In genomic region chr1:130761597-130761996, GRCm38 (mm10) we compare ENCODE assay signal across 16 mouse cellular contexts. TPM values are rescaled to one million over a fixed set of nuclear protein-coding genes. Genes with fewer than 3 reads are reported as not detected.
"Had no signal": no experiment of that assay in that cellular context is flagged by ENCODE, and none has a peak within 500 bp of the region (broad histone marks: within the 10 kb centered on the region; RNA-seq: fewer than 3 reads in every experiment).

No protein-coding gene starts in this region.

- H3K36me3 ChIP-seq: limb, embryonic 12.5 days; liver, embryonic 12.5 days; midbrain, embryonic 13.5 days; neural tube, embryonic 15.5 days had no signal

- H3K9ac ChIP-seq: limb, embryonic 12.5 days; liver, embryonic 12.5 days; midbrain, embryonic 13.5 days; neural tube, embryonic 15.5 days had no signal

- H3K4me1 ChIP-seq: limb, embryonic 12.5 days; midbrain, embryonic 13.5 days; neural tube, embryonic 15.5 days had no signal

- H3K4me2 ChIP-seq: limb, embryonic 12.5 days; liver, embryonic 12.5 days; midbrain, embryonic 13.5 days; neural tube, embryonic 15.5 days had no signal

- H3K4me3 ChIP-seq: layer of hippocampus, adult 2 months; limb, embryonic 12.5 days; liver, embryonic 12.5 days; midbrain, embryonic 13.5 days; myocyte; neural tube, embryonic 15.5 days had no signal

- H3K9me3 ChIP-seq: limb, embryonic 12.5 days; liver, embryonic 12.5 days; midbrain, embryonic 13.5 days; neural tube, embryonic 15.5 days had no signal

- H3K27ac ChIP-seq: layer of hippocampus, adult 2 months; limb, embryonic 12.5 days; liver, embryonic 12.5 days; midbrain, embryonic 13.5 days; neural tube, embryonic 15.5 days had no signal

- DNase-seq: kidney, adult 18-20 months; kidney, postnatal 10 days; kidney, postnatal 4 days; right cerebral cortex, adult 18-20 months; right cerebral cortex, postnatal 25 days; thymus, adult 2 months; thymus, postnatal 25 days had no signal

- H3K27me3 ChIP-seq: limb, embryonic 12.5 days; liver, embryonic 12.5 days; midbrain, embryonic 13.5 days; neural tube, embryonic 15.5 days had no signal

- ATAC-seq: liver, embryonic 12.5 days; midbrain, embryonic 13.5 days had no signal

RNA-seq across cellular contexts. Expression of gene Fcamr, which starts 39.1 kb away (rescaled TPM):
- polyA plus RNA-seq: kidney, embryonic 14.5 days; limb, embryonic 12.5 days; liver, embryonic 12.5 days; liver, embryonic 16.5 days; midbrain, embryonic 13.5 days; myocyte; neural tube, embryonic 11.5 days; neural tube, embryonic 15.5 days had no signal

RNA-seq across cellular contexts. Expression of gene Gm29427, which starts 46.0 kb away (rescaled TPM):
- polyA plus RNA-seq: kidney, embryonic 14.5 days; limb, embryonic 12.5 days; liver, embryonic 12.5 days; liver, embryonic 16.5 days; myocyte; neural tube, embryonic 11.5 days; neural tube, embryonic 15.5 days had no signal
